Mouse (Mus musculus): ENCODE data around the gene Aacs. TPM values are rescaled to one million over a fixed set of nuclear protein-coding genes. Genes with fewer than 3 reads are reported as not detected.

Aacs gene
- total RNA-seq, 4 experiments from 2014 or later = 2.2 to 4.3 (median 3.1) TPM

- DNase-seq (ENCODE audit: low spot score) = no peak
These were observed 57.7 kb downstream of the Aacs start for GRCm38 (mm10) chr5:125533225-125533900.

GRCm38 (mm10) chr5:125534168-125534610 is 58.6 kb downstream of the Aacs start:
- no peak for DNase-seq (ENCODE audit: low spot score)

DNA sequence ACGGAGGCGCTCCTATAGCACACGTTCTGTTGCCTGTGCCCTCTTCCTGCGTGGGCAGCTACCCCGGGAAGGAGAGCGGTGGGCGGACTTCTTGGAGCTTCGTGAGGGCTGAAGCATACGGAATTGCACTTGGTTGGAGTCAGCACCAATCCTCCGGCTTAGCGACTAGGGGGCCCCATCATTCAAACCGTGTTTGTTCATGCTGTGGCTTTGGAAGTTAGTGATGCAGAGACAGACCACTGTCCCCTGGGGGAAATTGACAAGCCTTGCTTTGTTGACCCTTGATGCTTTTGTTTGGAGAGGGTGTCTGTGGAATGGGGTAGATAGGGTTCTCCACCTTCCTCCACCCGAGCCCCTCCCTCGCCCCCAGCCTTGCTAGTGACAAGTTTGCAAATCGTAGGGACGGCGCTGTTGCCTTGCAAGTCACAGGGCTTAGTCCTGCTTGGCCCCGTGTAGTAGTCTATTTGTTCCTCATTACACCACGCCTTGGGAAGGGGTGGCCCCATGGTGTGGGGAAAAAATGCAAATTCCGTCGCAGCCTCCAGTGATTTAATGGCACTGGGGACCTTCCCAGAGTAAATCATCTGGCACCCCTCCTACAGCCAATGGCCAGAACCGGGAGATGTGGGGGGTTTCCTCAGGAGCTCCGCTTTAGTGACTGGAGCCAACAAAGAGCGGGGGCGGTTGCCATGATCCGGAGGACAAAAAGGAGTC is 59.2 kb downstream of the Aacs start:
- DNase-seq (ENCODE audit: low spot score) = no peak

DNA sequence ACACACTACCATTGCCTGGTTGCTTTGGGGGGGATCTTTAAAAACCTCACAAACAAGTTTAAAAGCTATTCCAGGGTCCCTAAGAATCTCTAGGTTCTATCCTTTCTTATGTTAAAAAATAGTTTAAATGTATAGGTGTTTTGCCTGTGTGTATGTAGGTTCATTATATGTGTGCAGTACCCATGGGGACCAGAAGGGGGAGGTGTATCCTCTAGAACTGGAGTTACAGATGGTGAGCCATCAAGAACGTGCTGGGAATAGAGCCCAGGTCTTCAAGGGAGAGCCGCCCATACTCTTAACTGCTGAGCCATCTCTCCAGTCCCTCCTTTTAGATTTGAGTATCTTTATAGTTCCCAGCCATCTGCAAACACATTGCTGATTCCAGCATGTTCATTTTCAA is 69.5 kb downstream of the Aacs start:
- no peak for DNase-seq (ENCODE audit: low spot score)

GRCm38 (mm10) chr5:125546293-125546692 is 70.7 kb downstream of the Aacs start:
- no peak for DNase-seq (ENCODE audit: low spot score)

- no peak for DNase-seq (ENCODE audit: low spot score)
These were observed 74.3 kb downstream of the Aacs start for GRCm38 (mm10) chr5:125549750-125550489.

DNA sequence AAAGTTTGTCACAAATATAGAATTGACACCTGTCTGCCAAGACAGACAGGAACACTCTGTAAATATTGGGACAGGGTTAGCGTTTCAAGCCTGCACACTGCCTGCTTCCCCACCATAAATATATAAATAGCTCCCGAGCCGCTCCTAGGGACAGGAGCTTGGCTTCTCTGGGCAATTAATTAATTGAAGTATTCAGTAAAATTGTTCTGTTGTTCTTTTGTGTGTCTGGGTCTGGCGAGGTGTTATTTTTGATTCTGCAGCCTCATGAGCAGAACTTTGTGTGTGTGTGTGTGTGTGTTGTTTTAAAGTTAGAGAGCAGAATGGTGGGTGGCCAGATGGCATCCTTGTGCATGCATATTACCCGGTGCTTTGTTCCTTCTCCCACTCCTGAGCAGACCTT is 80.1 kb downstream of the Aacs start:
- no peak for DNase-seq (ENCODE audit: low spot score)

DNA sequence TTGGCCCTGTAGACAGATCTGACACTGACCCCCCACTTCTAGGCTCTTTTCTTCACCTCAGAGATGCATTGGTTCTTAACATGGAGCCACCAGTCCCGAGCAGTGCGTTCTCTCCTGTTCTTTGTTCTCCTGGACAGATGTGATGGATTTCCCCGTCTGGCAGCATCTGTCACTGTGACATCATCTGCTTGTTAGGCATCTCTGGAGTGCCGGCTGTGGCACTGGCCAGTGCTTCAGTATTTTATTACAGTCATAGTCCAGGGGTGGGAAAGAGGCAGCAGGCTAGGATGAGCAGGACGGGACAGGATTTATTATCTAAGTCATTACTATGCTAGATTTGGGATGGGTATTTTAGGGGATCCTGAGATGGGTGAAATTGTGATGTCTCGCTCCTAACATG is 87.9 kb downstream of the Aacs start:
- DNase-seq (ENCODE audit: low spot score) = no peak

GRCm38 (mm10) chr5:125565725-125566124 is 90.1 kb downstream of the Aacs start:
- DNase-seq (ENCODE audit: low spot score) = no peak

Small RNA genes within 50 kb of the gene (microRNA-seq; reads per million reads assigned to microRNA genes)
- not detected for gene Gm27551

Other genes with a start within 250 kb of the Aacs start
- 10 to 100 TPM; 21.8 to 27.3 (median 25.7) TPM for gene Scarb1, start 134.7 kb upstream of the Aacs start, total RNA-seq (2022)
- not detected for gene Gm10382, start 86.5 kb upstream of the Aacs start, total RNA-seq (2022)
- 1,000 to 10,000 TPM in 2 of 4 experiments, 100 to 1,000 TPM in 2; 839 to 1,234 (median 1,027) TPM for gene Ubc, start 85.6 kb upstream of the Aacs start, total RNA-seq (2022)
- 10 to 100 TPM; 11.8 to 14.2 (median 12.6) TPM for gene Dhx37, start 41.7 kb upstream of the Aacs start, total RNA-seq (2022)
- gene Bri3bp, start 34.2 kb upstream of the Aacs start, total RNA-seq (2022) = 10 to 100 TPM; 44.4 to 61.8 (median 45.5) TPM
- gene Tmem132b, start 56.0 kb downstream of the Aacs start, total RNA-seq (2022) = under 1 TPM in 3 of 4 experiments, not detected in 1; 0.03 to 0.31 (median 0.03) TPM

Measured in heart, adult 8-10 months (tissue).